Mouse (Mus musculus) intestine, embryonic 16.5 days (tissue): ENCODE measurements around the gene Gria1. TPM values are rescaled to one million over a fixed set of nuclear protein-coding genes. Genes with fewer than 3 reads are reported as not detected.

ENCODE experiments used
- ATAC-seq: fragments of 200-750 bp; cut with Nextera tagmentation; 2 replicates; pipeline ENCODE4 v1.8.0; 2017; ENCODE audit warnings: moderate TSS enrichment, moderate library complexity
- H3K27ac ChIP-seq: fragments of 300-500 bp; sonication (generic); 2 replicates; pipeline ENCODE4 v1.5.1; 2014; ENCODE audit warnings: mild to moderate bottlenecking, low read length
- H3K27me3 ChIP-seq: fragments of 300-500 bp; sonication (generic); replicated peaks from 2 replicates; pipeline ENCODE4 v1.6.1; 2014; ENCODE audit warnings: low read length, control low read depth, mixed read lengths; ENCODE audit not compliant: control insufficient read depth, insufficient read depth
- H3K36me3 ChIP-seq: fragments of 300-500 bp; sonication (generic); 2 replicates; pipeline ENCODE4 v1.6.1; 2014; ENCODE audit warnings: low read length, control low read depth; ENCODE audit not compliant: control insufficient read depth, insufficient read depth
- H3K4me1 ChIP-seq: fragments of 300-500 bp; sonication (generic); 2 replicates; pipeline ENCODE4 v1.6.1; 2014; ENCODE audit warnings: low read length, control low read depth, mixed read lengths; ENCODE audit not compliant: control insufficient read depth, insufficient read depth
- H3K4me2 ChIP-seq: fragments of 300-500 bp; sonication (generic); 2 replicates; pipeline ENCODE4 v1.6.1; 2014; ENCODE audit warnings: low read depth, low read length, control low read depth
- H3K4me3 ChIP-seq: fragments of 300-500 bp; sonication (generic); 2 replicates; pipeline ENCODE4 v1.5.1; 2014; ENCODE audit warnings: mild to moderate bottlenecking, low read length
- H3K9ac ChIP-seq: fragments of 300-500 bp; sonication (generic); 2 replicates; pipeline ENCODE4 v1.6.1; 2014; ENCODE audit warnings: low read depth, low read length
- H3K9me3 ChIP-seq: fragments of 300-500 bp; sonication (generic); 2 replicates; pipeline ENCODE4 v1.6.1; 2016; ENCODE audit warnings: low read length, control low read depth; ENCODE audit not compliant: control insufficient read depth
- WGBS: fragments of 180-500 bp; shearing (Covaris S2); extraction: QIAGEN DNeasy Blood & Tissue Kit; methylation state at CpG from one replicate; pipeline ENCODE4 v1.1.7; 2014; 5-methylcytosine and 5-hydroxymethylcytosine counted together
- polyA plus RNA-seq: library from polyadenylated mRNA; unstranded; fragments of >200 nt; fragmentation: Nextera tagmentation; extraction: Ambion mirVana; gene quantifications from 2 replicates; pipeline ENCODE4 v1.2.1, GENCODE M21; 2015

The Gria1 gene
- polyA plus RNA-seq, 1 experiment from 2014 or later: 0.94 TPM

GRCm38 (mm10) chr11:57010611-57011010, 576 bp upstream of the Gria1 start:
- no peak overlapping the region for H3K4me3 ChIP-seq
- ATAC-seq: no peak
- no peak overlapping the region for H3K4me2 ChIP-seq
- no peaks in the 10 kb centered on the region for H3K4me1 ChIP-seq
- WGBS: 74% methylated on average over 6 of the region's 6 CpGs
- H3K36me3 ChIP-seq: no peaks in the 10 kb centered on the region
- H3K27me3 ChIP-seq: no peaks in the 10 kb centered on the region
- H3K9ac ChIP-seq: no peak overlapping the region
- H3K9me3 ChIP-seq: no peaks in the 10 kb centered on the region
- no peak overlapping the region for H3K27ac ChIP-seq

GRCm38 (mm10) chr11:57011691-57012039, 478 bp downstream of the Gria1 start:
- WGBS: 7% methylated on average over 11 of the region's 11 CpGs
- no peak overlapping the region for H3K9ac ChIP-seq
- no peaks in the 10 kb centered on the region for H3K36me3 ChIP-seq
- H3K4me2 ChIP-seq: peak overlapping the region; percentile 20
- ATAC-seq: no peak
- no peak overlapping the region for H3K4me3 ChIP-seq
- no peak overlapping the region for H3K27ac ChIP-seq
- no peaks in the 10 kb centered on the region for H3K9me3 ChIP-seq
- no peaks in the 10 kb centered on the region for H3K4me1 ChIP-seq
- no peaks in the 10 kb centered on the region for H3K27me3 ChIP-seq

- Histone ChIP-seq H3K4me1 (no peaks in the 10 kb centered on the region), H3K4me3 (no peak overlapping the region)
- WGBS: 35% methylated on average over 13 of the region's 13 CpGs
Observed at GRCm38 (mm10) chr11:57012287-57012921, 1.2 kb downstream of the Gria1 start.

GRCm38 (mm10) chr11:57013464-57014190, 2.4 kb downstream of the Gria1 start:
- Histone ChIP-seq H3K36me3 (no peaks in the 10 kb centered on the region), H3K4me3 (no peak overlapping the region), H3K9me3 (no peaks in the 10 kb centered on the region), H3K27me3 (no peaks in the 10 kb centered on the region), H3K4me2 (no peak overlapping the region), H3K9ac (no peak overlapping the region), H3K4me1 (no peaks in the 10 kb centered on the region), H3K27ac (no peak overlapping the region)
- WGBS: 62% methylated on average over 9 of the region's 9 CpGs
- ATAC-seq: no peak

More at GRCm38 (mm10) chr11:57012287-57012921, 1.2 kb downstream of the Gria1 start:
- Histone ChIP-seq H3K4me2 (peak overlapping the region; percentile 20; the same call in 1 of the 2 replicates), H3K27ac (no peak overlapping the region), H3K9me3 (no peaks in the 10 kb centered on the region), H3K36me3 (no peaks in the 10 kb centered on the region), H3K27me3 (no peaks in the 10 kb centered on the region), H3K9ac (no peak overlapping the region)
- ATAC-seq: no peak

GRCm38 (mm10) chr11:57014396-57014795, 3.2 kb downstream of the Gria1 start:
- H3K27me3 ChIP-seq: no peaks in the 10 kb centered on the region
- no peak for ATAC-seq
- no peak overlapping the region for H3K9ac ChIP-seq
- WGBS: 52% methylated on average over 6 of the region's 6 CpGs
- H3K4me1 ChIP-seq: no peaks in the 10 kb centered on the region
- no peaks in the 10 kb centered on the region for H3K9me3 ChIP-seq
- no peak overlapping the region for H3K4me3 ChIP-seq
- H3K36me3 ChIP-seq: no peaks in the 10 kb centered on the region
- no peak overlapping the region for H3K27ac ChIP-seq
- H3K4me2 ChIP-seq: no peak overlapping the region

- H3K4me3 ChIP-seq: no peak overlapping the region
Observed at GRCm38 (mm10) chr11:57018536-57018935, 7.3 kb downstream of the Gria1 start.

GRCm38 (mm10) chr11:57022400-57022799, 11.2 kb downstream of the Gria1 start:
- Histone ChIP-seq H3K36me3 (no peaks in the 10 kb centered on the region), H3K4me3 (no peak overlapping the region), H3K9ac (no peak overlapping the region), H3K4me2 (no peak overlapping the region), H3K4me1 (no peaks in the 10 kb centered on the region), H3K27ac (no peak overlapping the region), H3K9me3 (no peaks in the 10 kb centered on the region), H3K27me3 (no peaks in the 10 kb centered on the region)
- WGBS: 64% methylated on average over 4 of the region's 4 CpGs
- ATAC-seq: no peak

More at GRCm38 (mm10) chr11:57018536-57018935, 7.3 kb downstream of the Gria1 start:
- H3K9me3 ChIP-seq: no peaks in the 10 kb centered on the region
- H3K4me2 ChIP-seq: no peak overlapping the region
- no peaks in the 10 kb centered on the region for H3K27me3 ChIP-seq
- ATAC-seq: no peak
- 52% methylated on average over 4 of the region's 4 CpGs for WGBS
- no peaks in the 10 kb centered on the region for H3K36me3 ChIP-seq
- H3K9ac ChIP-seq: no peak overlapping the region
- H3K27ac ChIP-seq: no peak overlapping the region
- H3K4me1 ChIP-seq: no peaks in the 10 kb centered on the region

- Histone ChIP-seq H3K36me3 (no peaks in the 10 kb centered on the region), H3K9ac (no peak overlapping the region), H3K27ac (no peak overlapping the region), H3K4me2 (no peak overlapping the region), H3K9me3 (no peaks in the 10 kb centered on the region), H3K27me3 (no peaks in the 10 kb centered on the region), H3K4me1 (no peaks in the 10 kb centered on the region), H3K4me3 (no peak overlapping the region)
- ATAC-seq: no peak
- 77% methylated on average over 5 of the region's 5 CpGs for WGBS
Observed at GRCm38 (mm10) chr11:57030448-57030847, 19.3 kb downstream of the Gria1 start.

GRCm38 (mm10) chr11:57038807-57039206, 27.6 kb downstream of the Gria1 start:
- ATAC-seq: no peak
- Histone ChIP-seq H3K4me2 (no peak overlapping the region), H3K27ac (no peak overlapping the region), H3K9ac (no peak overlapping the region), H3K27me3 (no peaks in the 10 kb centered on the region), H3K4me3 (no peak overlapping the region), H3K4me1 (no peaks in the 10 kb centered on the region), H3K9me3 (no peaks in the 10 kb centered on the region), H3K36me3 (no peaks in the 10 kb centered on the region)
- WGBS: 39% methylated on average over 7 of the region's 7 CpGs
